Mouse (Mus musculus): ENCODE data around the gene Gm12117.

- no peak for TF ChIP-seq MAZ (IDR thresholded peaks at IDR 0.05; ENCODE audit: low read depth, low read length)
- TF ChIP-seq CHD2 (IDR thresholded peaks at IDR 0.05; ENCODE audit: low read length) = no peak
- no peak for TF ChIP-seq MAFK (IDR thresholded peaks at IDR 0.05; ENCODE audit: borderline replicate concordance, low read depth, low read length)
- no peak for TF ChIP-seq MYC (IDR thresholded peaks at IDR 0.05; ENCODE audit: low read depth, low read length)
- TF ChIP-seq USF1 (IDR thresholded peaks at IDR 0.05; ENCODE audit: low read depth, low read length) = no peak
- peak in 2 of 3 experiments; percentile 23 to 66; a peak in 3 of 6 replicates for TF ChIP-seq CTCF (IDR thresholded peaks at IDR 0.05 in 2 of 3, conservative IDR thresholded peaks at IDR 0.05 in 1 of 3; ENCODE audit: control insufficient read depth in 1 of 3, insufficient read depth in 1 of 3, low read depth in 2 of 3, low read length in 3 of 3, poor library complexity in 1 of 3, severe bottlenecking in 1 of 3)
- TF ChIP-seq POLR2A (IDR thresholded peaks at IDR 0.05; ENCODE audit: control insufficient read depth in 1 of 2, insufficient read depth in 1 of 2, low read depth in 1 of 2, low read length in 2 of 2, poor library complexity in 1 of 2) = no peak
- TF ChIP-seq TAL1 (IDR thresholded peaks at IDR 0.05; ENCODE audit: low read length) = no peak
- TF ChIP-seq CHD1 (IDR thresholded peaks at IDR 0.05; ENCODE audit: low read depth, low read length) = no peak
- no peak for TF ChIP-seq ZMIZ1 (IDR thresholded peaks at IDR 0.05; ENCODE audit: low read depth, low read length)
- TF ChIP-seq HCFC1 (IDR thresholded peaks at IDR 0.05; ENCODE audit: low read depth, low read length) = no peak
These were observed 18.9 kb upstream of the Gm12117 start for GRCm38 (mm10) chr11:33295422-33295821.

Measured in MEL (cell line).